Mouse (Mus musculus) CH12.LX (cell line): Measurements from ENCODE around the gene Gfi1b. TPM values are rescaled to one million over a fixed set of nuclear protein-coding genes. Genes with fewer than 3 reads are reported as not detected.

Experiments used
- DNase-seq: peaks from one replicate; pipeline ENCODE4 v3.0.0-alpha.2; 2013; ENCODE audit errors: extremely low read depth
- H3K27ac ChIP-seq: 2 replicates; pipeline ENCODE4 v1.5.1; 2012; ENCODE audit warnings: low read depth, mild to moderate bottlenecking, control low read depth, moderate library complexity; ENCODE audit not compliant: insufficient read depth
- H3K27me3 ChIP-seq: replicated peaks from 2 replicates; pipeline ENCODE3; 2012; ENCODE audit warnings: inconsistent platforms
- H3K36me3 ChIP-seq, 2 experiments: replicated peaks in 1 of 2; 2 replicates each; pipeline versions ENCODE3 to v1.6.1; 2012; ENCODE audit warnings: inconsistent platforms in 1 of 2, low read length in 1 of 2, mild to moderate bottlenecking in 1 of 2, mixed read lengths in 1 of 2, moderate library complexity in 1 of 2; ENCODE audit not compliant: control insufficient read depth in 1 of 2, insufficient read depth in 1 of 2
- H3K4me1 ChIP-seq, 2 experiments: 2 replicates each; pipeline ENCODE4 v1.6.1; 2012; ENCODE audit warnings: inconsistent platforms in 1 of 2, moderate library complexity in 1 of 2; ENCODE audit not compliant: insufficient read depth in 2 of 2, control insufficient read depth in 1 of 2
- H3K4me2 ChIP-seq: 2 replicates; pipeline ENCODE4 v1.6.1; 2012; ENCODE audit warnings: low read depth, mild to moderate bottlenecking, control low read depth; ENCODE audit not compliant: poor library complexity, insufficient read depth, severe bottlenecking
- H3K4me3 ChIP-seq, 3 experiments: fragments of 150-350 bp in 1 of 3; sonication (generic) in 1 of 3; replicated peaks in 1 of 3; 2 replicates each; pipeline versions ENCODE3 to v1.5.1; 2011 to 2012; ENCODE audit warnings: low read depth in 2 of 3, low read length in 2 of 3, mild to moderate bottlenecking in 2 of 3, moderate library complexity in 2 of 3, control low read depth in 1 of 3, improper control_type of control experiment in 1 of 3, inconsistent platforms in 1 of 3, mixed read lengths in 1 of 3; ENCODE audit not compliant: poor library complexity in 1 of 3
- H3K79me2 ChIP-seq: replicated peaks from 2 replicates; pipeline ENCODE4 v1.6.1; 2012; ENCODE audit warnings: mild to moderate bottlenecking, moderate library complexity; ENCODE audit not compliant: control insufficient read depth, poor library complexity, insufficient read depth, severe bottlenecking; ENCODE audit errors: extremely low read depth
- H3K9ac ChIP-seq: 2 replicates; pipeline ENCODE4 v1.6.1; 2012; ENCODE audit warnings: low read depth, mild to moderate bottlenecking, control low read depth, moderate library complexity; ENCODE audit not compliant: insufficient read depth
- H3K9me3 ChIP-seq: replicated peaks from 2 replicates; pipeline ENCODE3; 2012; ENCODE audit warnings: low read length, inconsistent platforms, mixed read lengths
- BHLHE40 ChIP-seq: IDR thresholded peaks from 2 replicates; pipeline ENCODE4 v1.6.1; 2011; ENCODE audit warnings: mild to moderate bottlenecking, low read depth, low read length, improper control_type of control experiment
- CHD2 ChIP-seq: IDR thresholded peaks from 2 replicates; pipeline ENCODE4 v1.6.1; 2011; ENCODE audit warnings: low read length, improper control_type of control experiment
- CTCF ChIP-seq, 2 experiments: IDR thresholded peaks in 1 of 2; conservative IDR thresholded peaks in 1 of 2; 2 replicates each; pipeline ENCODE4 v1.5.1; 2011 to 2012; ENCODE audit warnings: low read depth in 2 of 2, low read length in 2 of 2, improper control_type of control experiment in 1 of 2, inconsistent platforms in 1 of 2, mild to moderate bottlenecking in 1 of 2, moderate library complexity in 1 of 2
- HCFC1 ChIP-seq: IDR thresholded peaks from 2 replicates; pipeline ENCODE4 v1.6.1; 2012; ENCODE audit warnings: low read depth, mild to moderate bottlenecking, inconsistent platforms, low read length, improper control_type of control experiment
- IRF4 ChIP-seq: IDR thresholded peaks from 2 replicates; pipeline ENCODE4 v1.6.1; 2014; ENCODE audit warnings: low read depth, mild to moderate bottlenecking, inconsistent platforms, low read length, improper control_type of control experiment
- KAT2A ChIP-seq: IDR thresholded peaks from 2 replicates; pipeline ENCODE4 v1.6.1; 2012; ENCODE audit warnings: low read length, improper control_type of control experiment, inconsistent platforms; ENCODE audit not compliant: insufficient replicate concordance
- MAFK ChIP-seq: IDR thresholded peaks from 2 replicates; pipeline ENCODE4 v1.6.1; 2011; ENCODE audit warnings: low read length, improper control_type of control experiment; ENCODE audit not compliant: insufficient replicate concordance
- MAZ ChIP-seq: IDR thresholded peaks from 2 replicates; pipeline ENCODE4 v1.6.1; 2012; ENCODE audit warnings: low read depth, mild to moderate bottlenecking, inconsistent platforms, low read length, improper control_type of control experiment, moderate library complexity
- MEF2A ChIP-seq: IDR thresholded peaks from 2 replicates; pipeline ENCODE4 v1.6.1; 2014; ENCODE audit warnings: low read depth, mild to moderate bottlenecking, inconsistent platforms, low read length, improper control_type of control experiment, borderline replicate concordance
- NELFE ChIP-seq: IDR thresholded peaks from 2 replicates; pipeline ENCODE4 v1.6.1; 2011; ENCODE audit warnings: low read depth, low read length, improper control_type of control experiment
- POLR2A ChIP-seq: IDR thresholded peaks from 2 replicates; pipeline ENCODE4 v1.6.1; 2011; ENCODE audit warnings: low read depth, mild to moderate bottlenecking, improper control_type of control experiment, low read length
- POLR2AphosphoS2 ChIP-seq: IDR thresholded peaks from 2 replicates; pipeline ENCODE4 v1.6.1; 2011; ENCODE audit warnings: low read depth, low read length, improper control_type of control experiment
- TBP ChIP-seq: conservative IDR thresholded peaks from 2 replicates; pipeline ENCODE4 v1.6.1; 2011; ENCODE audit warnings: low read depth, low read length, improper control_type of control experiment
- UBTF ChIP-seq: IDR thresholded peaks from 2 replicates; pipeline ENCODE4 v1.6.1; 2012; ENCODE audit warnings: low read depth, mild to moderate bottlenecking, inconsistent platforms, low read length, improper control_type of control experiment, moderate library complexity
- USF1 ChIP-seq: IDR thresholded peaks from 2 replicates; pipeline ENCODE4 v1.6.1; 2014; ENCODE audit warnings: low read depth, mild to moderate bottlenecking, inconsistent platforms, low read length, improper control_type of control experiment
- ZC3H11A ChIP-seq: IDR thresholded peaks from 2 replicates; pipeline ENCODE4 v1.6.1; 2012; ENCODE audit warnings: low read depth, mild to moderate bottlenecking, inconsistent platforms, low read length, improper control_type of control experiment
- ZMIZ1 ChIP-seq: IDR thresholded peaks from 2 replicates; pipeline ENCODE4 v1.6.1; 2012; ENCODE audit warnings: low read depth, mild to moderate bottlenecking, inconsistent platforms, low read length, improper control_type of control experiment
- dilution Hi-C: fragments of 300-500 bp; cut with MboI; formaldehyde crosslinking; loops from 2 replicates; pipeline ENCODE4 v1.14.3; 2020; ENCODE audit warnings: low sequenced_read_pairs; ENCODE audit not compliant: extremely low pct_unique_long_range_greater_than_20kb, extremely low pct_ligation_motif_present
- in situ Hi-C: fragments of 300-500 bp; cut with MboI; formaldehyde crosslinking; loops from 3 replicates; pipeline ENCODE4 v1.14.3; 2019; ENCODE audit warnings: low sequenced_read_pairs, low pct_ligation_motif_present, low pct_unique_long_range_greater_than_20kb, mixed read lengths
- polyA plus RNA-seq: library from polyadenylated mRNA; unstranded; fragments of >175 nt; gene quantifications from 2 replicates; pipeline ENCODE4 v1.2.1, GENCODE M21; 2012; ENCODE audit warnings: low read depth; ENCODE audit not compliant: insufficient read length
- total RNA-seq, 2 experiments: library from RNA; depleted of rRNA; stranded (reverse); fragments of 300-350 nt in 1 of 2; fragments of >200 nt in 1 of 2; gene quantifications; 2 replicates each; pipeline ENCODE4 v1.2.3; 2012 to 2014

The Gfi1b gene
- total and polyA plus RNA-seq, 3 experiments, result 0.19 to 0.87 TPM; not detected in 1

GRCm38 (mm10) chr2:28619369-28619768 lies 2.4 kb downstream of the Gfi1b start:
- Histone ChIP-seq H3K4me1 (peaks cover 8 to 37% of the 10 kb centered on the region in 2 experiments; a peak in 2 of 4 replicates), H3K27ac (no peak overlapping the region), H3K4me3 (no peak overlapping the region), H3K9ac (no peak overlapping the region), H3K79me2 (no peaks in the 10 kb centered on the region), H3K4me2 (no peak overlapping the region), H3K36me3 (no peaks in the 10 kb centered on the region), H3K27me3 (peaks cover 43% of the 10 kb centered on the region), H3K9me3 (no peaks in the 10 kb centered on the region)
- in situ Hi-C loops (no loop called here), dilution Hi-C loops (no loop called here)
- no peak for DNase-seq
- no peak for TF ChIP-seq HCFC1
- TF ChIP-seq NELFE, result no peak
- no peak for TF ChIP-seq POLR2A
- no peak for TF ChIP-seq CTCF (conservative IDR thresholded peaks at IDR 0.05 in 1 of 2, IDR thresholded peaks at IDR 0.05 in 1 of 2; ENCODE audit: low read depth in 2 of 2, low read length in 2 of 2)
- no peak for TF ChIP-seq ZMIZ1
- no peak for TF ChIP-seq MAZ
- TF ChIP-seq IRF4, result no peak
- no peak for TF ChIP-seq POLR2AphosphoS2
- no peak for TF ChIP-seq BHLHE40
- no peak for TF ChIP-seq ZC3H11A
- no peak for TF ChIP-seq MEF2A
- TF ChIP-seq UBTF, result no peak
- TF ChIP-seq TBP, result no peak
- TF ChIP-seq CHD2, result no peak

GRCm38 (mm10) chr2:28618777-28619336 lies 2.9 kb downstream of the Gfi1b start:
- in situ Hi-C loops, result no loop called here
- Histone ChIP-seq H3K4me2 (no peak overlapping the region), H3K9me3 (no peaks in the 10 kb centered on the region), H3K36me3 (no peaks in the 10 kb centered on the region), H3K27ac (no peak overlapping the region), H3K27me3 (peaks cover 44% of the 10 kb centered on the region), H3K4me3 (no peak overlapping the region), H3K79me2 (no peaks in the 10 kb centered on the region), H3K4me1 (peaks cover 8 to 37% of the 10 kb centered on the region in 2 experiments; a peak in 2 of 4 replicates), H3K9ac (no peak overlapping the region)
- no peak for TF ChIP-seq USF1
- no peak for TF ChIP-seq CHD2
- TF ChIP-seq KAT2A, result no peak
- no peak for TF ChIP-seq MAFK
- DNase-seq, result no peak
- dilution Hi-C loops, result no loop called here
